Mouse (Mus musculus) kidney, adult 11 months (tissue): ENCODE data around the gene Foxg1.

Experiments
- DNase-seq: peaks from one replicate; pipeline ENCODE4 v3.0.0; 2022

Foxg1 gene

GRCm38 (mm10) chr12:49386081-49386805 lies 3.8 kb downstream of the Foxg1 start:
- DNase-seq, result no peak

- no peak for DNase-seq
Observed at GRCm38 (mm10) chr12:49387856-49388598, 5.6 kb downstream of the Foxg1 start.

GRCm38 (mm10) chr12:49389666-49390065 lies 7.2 kb downstream of the Foxg1 start:
- no peak for DNase-seq

- no peak for DNase-seq
Observed at GRCm38 (mm10) chr12:49390257-49390656, 7.8 kb downstream of the Foxg1 start.

GRCm38 (mm10) chr12:49390926-49391304 lies 8.5 kb downstream of the Foxg1 start:
- no peak for DNase-seq

- peak; percentile 56 for DNase-seq
Observed at GRCm38 (mm10) chr12:49391305-49392040, 9.0 kb downstream of the Foxg1 start.

GRCm38 (mm10) chr12:49392041-49392390 lies 9.6 kb downstream of the Foxg1 start:
- no peak for DNase-seq

GRCm38 (mm10) chr12:49392876-49393275 lies 10.4 kb downstream of the Foxg1 start:
- no peak for DNase-seq

- DNase-seq, result no peak
Observed at GRCm38 (mm10) chr12:49393639-49394038, 11.2 kb downstream of the Foxg1 start.

GRCm38 (mm10) chr12:49394181-49394580 lies 11.7 kb downstream of the Foxg1 start:
- no peak for DNase-seq

GRCm38 (mm10) chr12:49394836-49395235 lies 12.4 kb downstream of the Foxg1 start:
- DNase-seq, result no peak

GRCm38 (mm10) chr12:49395969-49396368 lies 13.5 kb downstream of the Foxg1 start:
- DNase-seq, result no peak

GRCm38 (mm10) chr12:49396776-49397175 lies 14.3 kb downstream of the Foxg1 start:
- DNase-seq, result no peak

GRCm38 (mm10) chr12:49397443-49398162 lies 15.1 kb downstream of the Foxg1 start:
- no peak for DNase-seq

GRCm38 (mm10) chr12:49398163-49398540 lies 15.7 kb downstream of the Foxg1 start:
- no peak for DNase-seq

- DNase-seq, result no peak
Observed at GRCm38 (mm10) chr12:49398636-49399035, 16.2 kb downstream of the Foxg1 start.

GRCm38 (mm10) chr12:49399611-49400010 lies 17.2 kb downstream of the Foxg1 start:
- no peak for DNase-seq

GRCm38 (mm10) chr12:49400036-49400852 lies 17.8 kb downstream of the Foxg1 start:
- no peak for DNase-seq

GRCm38 (mm10) chr12:49400853-49401118 lies 18.3 kb downstream of the Foxg1 start:
- no peak for DNase-seq

- no peak for DNase-seq
Observed at GRCm38 (mm10) chr12:49401119-49401795, 18.8 kb downstream of the Foxg1 start.

GRCm38 (mm10) chr12:49401796-49402130 lies 19.3 kb downstream of the Foxg1 start:
- no peak for DNase-seq

- DNase-seq, result no peak
Observed at GRCm38 (mm10) chr12:49409833-49410232, 27.4 kb downstream of the Foxg1 start.
